Mouse (Mus musculus): Measurements from ENCODE around the gene Shisa6.

GRCm38 (mm10) chr11:66188146-66188545, 337.6 kb downstream of the Shisa6 start:
- TF ChIP-seq CTCF (IDR thresholded peaks at IDR 0.05) (no peak), EP300 (IDR thresholded peaks at IDR 0.05; ENCODE audit: insufficient read depth, low read depth, low read length) (no peak), POLR2A (IDR thresholded peaks at IDR 0.05; ENCODE audit: insufficient read depth, low read depth, low read length) (no peak)
